Mouse (Mus musculus): ENCODE measurements around the gene Atpif1.

The Atpif1 gene

DNA sequence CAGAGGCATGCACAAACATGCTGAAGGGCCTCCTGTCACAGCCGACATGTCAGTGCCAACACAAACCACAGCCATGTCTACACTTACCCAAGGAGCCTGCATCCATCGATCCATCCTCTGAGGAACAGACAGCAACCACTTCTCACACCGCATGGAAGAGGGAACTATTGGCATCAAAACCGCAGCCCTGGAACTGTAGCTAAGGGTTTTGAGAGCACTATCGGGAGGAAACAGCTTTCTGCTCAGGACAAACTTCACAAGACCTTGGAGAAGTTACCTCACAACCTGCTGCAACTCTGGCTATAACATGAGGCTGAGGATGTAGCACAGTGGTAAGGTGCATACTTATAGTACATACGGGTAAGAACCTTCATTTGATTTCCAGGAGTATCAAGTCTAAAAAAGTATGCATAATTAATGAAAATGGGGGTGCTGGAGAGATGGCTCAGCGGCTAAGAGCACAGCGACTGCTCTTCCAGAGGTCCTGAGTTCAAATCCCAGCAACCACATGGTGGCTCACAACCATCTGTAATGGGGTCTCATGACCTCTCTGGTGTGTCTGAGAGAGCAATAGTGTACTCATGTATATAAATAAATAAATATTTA, 5.4 kb downstream of the Atpif1 start:
- DNase-seq (ENCODE audit: low spot score in 2 of 2): no peak

DNA sequence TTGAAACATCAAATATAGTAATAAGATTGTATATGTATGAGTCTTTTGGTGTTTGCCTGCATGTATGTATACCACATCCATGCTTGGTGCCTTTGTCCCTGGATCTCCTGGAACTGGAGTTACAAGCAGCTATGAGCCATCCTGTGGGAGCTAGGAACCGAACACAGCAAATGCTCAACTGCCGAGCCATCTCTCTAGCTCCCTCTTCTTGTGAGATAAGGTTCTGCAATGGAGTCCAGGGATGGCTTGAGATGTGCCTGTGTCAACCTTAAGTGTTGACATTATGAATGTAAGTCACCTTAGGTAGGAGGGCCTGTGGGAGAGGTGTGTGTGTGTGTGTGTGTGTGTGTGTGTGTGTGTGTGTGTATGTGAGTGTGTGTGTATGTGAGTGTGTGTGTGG, 6.8 kb downstream of the Atpif1 start:
- DNase-seq (ENCODE audit: low spot score in 2 of 2): no peak

- no peak for DNase-seq (ENCODE audit: low spot score in 2 of 2)
Measured at GRCm38 (mm10) chr4:132524808-132525207, 8.7 kb downstream of the Atpif1 start.

- DNase-seq (ENCODE audit: low spot score in 2 of 2): no peak
Measured at GRCm38 (mm10) chr4:132524321-132524741, 9.1 kb downstream of the Atpif1 start.

- no peak for DNase-seq (ENCODE audit: low spot score in 2 of 2)
Measured at GRCm38 (mm10) chr4:132519188-132519587, 14.3 kb downstream of the Atpif1 start.

DNA sequence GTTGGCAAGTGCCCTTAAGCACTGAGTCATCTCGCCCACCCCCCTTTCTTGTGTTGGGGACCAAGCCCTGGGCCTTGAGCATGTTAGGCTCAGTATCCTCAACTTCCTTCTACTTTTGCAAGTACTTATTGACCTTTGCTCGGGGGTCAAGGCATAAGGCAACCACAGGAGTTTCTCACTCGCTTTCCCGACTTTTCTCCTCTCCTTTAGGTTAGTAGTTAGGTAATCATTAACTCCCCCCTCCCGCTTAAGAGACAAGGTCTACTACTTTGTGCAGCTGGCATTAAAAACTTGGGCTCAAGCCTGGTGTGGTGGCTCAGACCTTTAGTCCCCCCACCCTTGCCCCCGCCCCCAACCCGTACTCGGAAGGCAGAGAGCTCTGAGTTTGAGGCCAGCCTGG, 15.4 kb downstream of the Atpif1 start:
- no peak for DNase-seq (ENCODE audit: low spot score in 2 of 2)

GRCm38 (mm10) chr4:132515369-132516155, 17.9 kb downstream of the Atpif1 start:
- peak; percentile 90 to 93 for DNase-seq (ENCODE audit: low spot score in 2 of 2)

DNA sequence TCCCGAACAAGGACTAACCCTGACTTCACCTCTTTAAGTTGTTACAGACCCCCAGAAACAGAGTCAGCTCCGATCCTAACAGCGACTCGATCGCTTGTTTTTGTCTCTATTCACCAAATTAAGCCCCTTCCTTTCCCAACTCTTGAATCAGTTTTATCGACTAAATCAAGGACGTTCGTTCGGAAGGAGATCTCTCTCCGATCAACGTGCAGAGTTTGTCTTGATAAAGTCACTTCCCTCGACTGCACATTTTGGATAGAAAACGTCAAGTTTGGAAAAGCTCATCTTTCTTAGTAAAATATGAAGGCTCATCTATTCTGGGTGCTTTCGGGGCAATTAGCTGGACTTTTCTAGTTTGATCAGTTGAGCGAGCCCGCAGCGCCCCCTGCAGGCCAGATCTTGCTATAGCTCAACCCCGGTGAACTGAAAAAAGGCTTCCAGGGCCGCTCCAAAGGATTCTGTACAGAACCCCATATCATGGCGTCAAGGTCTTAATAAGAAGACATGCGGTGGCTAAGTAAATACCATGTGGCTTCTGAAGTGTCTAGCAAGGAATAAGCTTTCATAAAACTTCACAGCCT, 18.8 kb downstream of the Atpif1 start:
- peak; percentile 83 to 87 for DNase-seq (ENCODE audit: low spot score in 2 of 2)

DNA sequence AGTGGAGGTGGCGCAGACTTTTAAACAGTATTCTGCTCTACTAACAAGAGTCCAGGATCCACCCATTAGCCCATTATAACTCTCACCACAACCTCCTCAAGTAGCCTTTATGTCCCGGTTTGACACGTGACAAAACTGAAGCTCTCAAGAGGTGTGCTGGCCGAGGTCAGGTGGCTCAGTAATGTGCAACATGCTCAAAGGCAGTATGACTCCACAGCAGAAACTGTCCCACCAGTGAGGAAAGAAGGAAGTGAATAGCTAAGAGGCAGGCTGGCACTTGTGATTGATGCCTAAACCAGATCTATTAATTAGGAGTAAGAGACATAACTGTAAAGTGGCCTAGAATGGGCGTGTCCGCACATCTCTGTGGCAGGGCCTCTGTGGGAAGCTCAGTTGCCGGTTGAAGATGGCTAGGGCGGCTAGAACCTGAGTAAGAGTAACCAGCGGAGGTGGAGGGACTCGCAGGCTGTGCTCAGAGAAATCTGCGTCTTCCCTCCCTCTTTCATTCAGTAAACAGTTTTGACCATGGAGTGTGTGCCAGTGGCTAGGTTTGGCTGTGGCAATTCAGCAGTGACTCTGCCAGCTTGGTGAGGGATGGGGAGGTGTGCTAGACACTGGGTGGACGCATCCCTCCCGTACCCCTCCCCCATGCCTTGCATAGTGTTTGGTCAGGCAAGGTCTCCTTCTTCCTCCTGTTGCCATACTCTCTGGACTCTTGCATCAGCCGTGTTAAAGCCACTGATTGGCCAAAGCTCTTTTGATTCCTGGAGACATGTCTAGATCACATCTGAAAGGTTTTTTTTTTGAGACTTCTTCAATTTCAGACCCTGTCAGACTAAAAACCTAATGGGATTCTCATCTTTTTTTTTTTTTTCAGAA, 19.8 kb downstream of the Atpif1 start:
- no peak for DNase-seq (ENCODE audit: low spot score in 2 of 2)

GRCm38 (mm10) chr4:132512080-132512479, 21.4 kb downstream of the Atpif1 start:
- no peak for DNase-seq (ENCODE audit: low spot score in 2 of 2)

- peak; percentile 97 to 98 for DNase-seq (ENCODE audit: low spot score in 2 of 2)
Measured at GRCm38 (mm10) chr4:132510352-132510798, 23.1 kb downstream of the Atpif1 start, which contains the start of gene Sesn2. Sesn2 (minus strand) TSS chr4:132510501.

GRCm38 (mm10) chr4:132509621-132510296, 23.7 kb downstream of the Atpif1 start:
- peak; percentile 56 to 58 for DNase-seq (ENCODE audit: low spot score in 2 of 2)

- DNase-seq (ENCODE audit: low spot score in 2 of 2): no peak
Measured at GRCm38 (mm10) chr4:132507210-132507609, 26.2 kb downstream of the Atpif1 start.

- DNase-seq (ENCODE audit: low spot score in 2 of 2): no peak
Measured at GRCm38 (mm10) chr4:132506250-132506649, 27.2 kb downstream of the Atpif1 start.

GRCm38 (mm10) chr4:132505800-132506199, 27.7 kb downstream of the Atpif1 start:
- no peak for DNase-seq (ENCODE audit: low spot score in 2 of 2)

DNA sequence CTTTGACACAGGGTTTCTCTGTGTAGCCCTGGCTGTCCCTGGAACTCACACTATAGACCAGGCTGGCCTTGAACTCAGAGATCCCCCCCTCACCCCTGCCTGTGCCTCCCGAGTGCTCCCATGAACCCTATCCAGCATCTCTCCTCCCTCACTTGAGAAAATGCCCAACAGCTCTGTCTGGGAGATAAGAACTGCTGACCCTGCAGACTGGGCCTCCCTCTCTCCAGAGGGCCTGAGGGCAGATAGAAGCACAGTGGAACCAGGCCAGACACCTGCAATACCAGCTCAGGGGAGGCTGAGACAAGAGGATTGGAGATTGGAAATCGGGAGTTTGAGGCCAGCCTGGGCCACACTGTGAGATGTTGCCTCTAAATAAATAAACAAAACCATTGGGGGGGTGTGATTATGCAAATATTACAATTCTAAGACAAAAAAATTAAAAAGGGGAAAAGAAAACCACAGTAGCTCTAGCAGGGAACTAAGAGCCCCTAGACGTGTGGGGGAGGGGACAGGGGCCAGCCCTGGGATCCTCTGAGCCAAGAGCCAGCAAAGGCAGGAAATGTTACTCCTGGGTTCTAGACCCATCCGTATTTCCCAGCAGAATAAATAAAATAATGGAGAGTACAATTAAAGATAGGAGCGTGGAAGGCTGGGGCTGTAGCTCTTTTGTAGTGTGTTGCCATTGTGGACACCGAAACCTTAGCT, 28.3 kb downstream of the Atpif1 start:
- DNase-seq (ENCODE audit: low spot score in 2 of 2): no peak

DNA sequence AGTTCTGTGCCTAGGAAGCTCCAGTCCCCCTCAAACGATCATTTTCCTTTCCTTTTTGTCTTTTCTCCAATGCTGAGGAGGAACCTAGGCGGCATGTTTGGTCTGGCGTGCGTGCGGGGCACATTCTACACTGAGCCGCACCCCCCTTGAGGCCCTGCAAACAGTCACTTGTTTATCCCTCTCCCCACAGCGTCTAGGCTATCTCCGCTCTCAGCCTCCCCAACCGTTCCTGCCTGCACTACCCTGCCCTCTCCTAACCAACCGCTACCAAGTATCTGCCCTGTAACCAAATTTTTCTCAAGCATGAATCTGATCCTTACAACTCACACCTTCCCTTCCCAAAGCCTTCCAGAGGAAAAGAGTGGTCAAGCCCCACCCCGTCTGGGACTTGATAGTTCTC, 30.1 kb downstream of the Atpif1 start:
- no peak for DNase-seq (ENCODE audit: low spot score in 2 of 2)

- DNase-seq (ENCODE audit: low spot score in 2 of 2): no peak
Measured at GRCm38 (mm10) chr4:132501639-132502038, 31.8 kb downstream of the Atpif1 start.

DNA sequence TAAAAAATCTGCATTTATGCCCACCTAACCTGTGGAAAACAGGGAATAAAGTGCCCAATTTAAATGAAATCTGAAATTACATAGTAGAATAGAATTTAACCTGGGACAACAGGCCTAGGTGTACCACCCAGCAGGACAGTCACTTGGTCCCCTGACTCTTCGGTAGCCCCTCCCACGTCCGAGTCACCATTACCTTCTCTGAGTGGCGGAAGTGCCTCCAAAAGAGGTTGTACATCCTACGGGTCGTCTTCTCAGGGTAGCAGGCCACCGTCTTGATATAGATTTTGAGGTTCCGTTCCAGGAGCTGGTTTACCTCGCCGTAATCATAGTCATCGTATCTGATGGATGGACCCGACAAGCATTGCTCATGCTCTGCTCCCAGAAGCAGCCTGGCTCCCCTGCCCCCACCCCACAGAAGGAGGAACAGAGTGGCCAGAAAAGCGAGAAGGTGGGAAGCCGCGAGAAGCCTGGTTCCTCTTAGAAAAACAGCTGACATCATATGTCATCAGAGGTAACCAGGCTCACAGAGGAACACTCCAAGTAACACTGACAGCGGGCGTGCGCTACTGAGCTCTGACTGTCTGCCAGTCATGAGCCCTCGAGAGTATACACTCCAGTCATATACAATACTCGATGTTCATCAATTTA, 39.1 kb downstream of the Atpif1 start:
- DNase-seq (ENCODE audit: low spot score in 2 of 2): no peak
